Mouse (Mus musculus) liver, adult 2 months (tissue): ENCODE data around the gene Ctbp2.

ENCODE experiments used
- CTCF ChIP-seq: fragments of 200-500 bp; IDR thresholded peaks from 2 replicates; pipeline ENCODE4 v1.5.1; 2011; ENCODE audit warnings: low read depth, low read length, control low read depth
- POLR2A ChIP-seq: fragments of 200-500 bp; IDR thresholded peaks from 2 replicates; pipeline ENCODE4 v1.6.1; 2011; ENCODE audit warnings: low read length, control low read depth; ENCODE audit not compliant: insufficient read depth; ENCODE audit errors: extremely low read depth

GRCm38 (mm10) chr7:132992967-132993615 lies 131.1 kb downstream of the Ctbp2 start:
- no peak for TF ChIP-seq CTCF
- TF ChIP-seq POLR2A, result no peak
